Mouse (Mus musculus) embryonic facial prominence, embryonic 11.5 days (tissue): ENCODE measurements around the gene Klf15. TPM values are rescaled to one million over a fixed set of nuclear protein-coding genes. Genes with fewer than 3 reads are reported as not detected.
A peak's percentile ranks its signal among the peaks of the same experiment; 100 is the strongest.

Experiments
- ATAC-seq: fragments of 200-750 bp; cut with Nextera tagmentation; replicated peaks from 2 replicates; pipeline ENCODE4 v1.8.0; 2017; ENCODE audit warnings: low read depth; ENCODE audit not compliant: insufficient number of reproducible peaks, low FRiP score, low TSS enrichment
- DNase-seq: peaks from one replicate; pipeline ENCODE4 v3.0.0-alpha.2; 2015; ENCODE audit warnings: low spot score
- H3K27ac ChIP-seq: fragments of 300-500 bp; sonication (generic); replicated peaks from 2 replicates; pipeline ENCODE4 v1.5.1; 2014; ENCODE audit warnings: mild to moderate bottlenecking, low read depth, low read length, control low read depth
- H3K27me3 ChIP-seq: fragments of 300-500 bp; sonication (generic); 2 replicates; pipeline ENCODE4 v1.6.1; 2014; ENCODE audit warnings: mild to moderate bottlenecking, low read length, moderate library complexity, mixed read lengths; ENCODE audit not compliant: control insufficient read depth, insufficient read depth
- H3K36me3 ChIP-seq: fragments of 300-500 bp; sonication (generic); replicated peaks from 2 replicates; pipeline ENCODE4 v1.6.1; 2014; ENCODE audit warnings: low read depth, mild to moderate bottlenecking, low read length, moderate library complexity, mixed read lengths; ENCODE audit not compliant: control insufficient read depth, insufficient read depth
- H3K4me1 ChIP-seq: fragments of 300-500 bp; sonication (generic); 2 replicates; pipeline ENCODE4 v1.6.1; 2014; ENCODE audit warnings: low read length, mixed read lengths; ENCODE audit not compliant: control insufficient read depth, insufficient read depth
- H3K4me2 ChIP-seq: fragments of 300-500 bp; sonication (generic); 2 replicates; pipeline ENCODE4 v1.6.1; 2014; ENCODE audit warnings: low read depth, mild to moderate bottlenecking, control low read depth, low read length, moderate library complexity
- H3K4me3 ChIP-seq: fragments of 300-500 bp; sonication (generic); 2 replicates; pipeline ENCODE4 v1.5.1; 2014; ENCODE audit warnings: low read depth, low read length, control low read depth
- H3K9ac ChIP-seq: fragments of 300-500 bp; sonication (generic); replicated peaks from 2 replicates; pipeline ENCODE4 v1.6.1; 2014; ENCODE audit warnings: mild to moderate bottlenecking, control low read depth, low read length
- H3K9me3 ChIP-seq: fragments of 300-500 bp; sonication (generic); replicated peaks from 2 replicates; pipeline ENCODE4 v1.6.1; 2016; ENCODE audit warnings: mild to moderate bottlenecking, low read length, inconsistent platforms, mixed read lengths; ENCODE audit not compliant: control insufficient read depth
- WGBS: fragments of 180-500 bp; shearing (Covaris S2); extraction: QIAGEN DNeasy Blood & Tissue Kit; methylation state at CpG from one replicate; pipeline ENCODE4 v1.1.7; 2014; 5-methylcytosine and 5-hydroxymethylcytosine counted together
- polyA plus RNA-seq: library from polyadenylated mRNA; unstranded; fragments of >200 nt; fragmentation: Nextera tagmentation; extraction: Ambion mirVana; gene quantifications from 2 replicates; pipeline ENCODE4 v1.2.1, GENCODE M21; 2014

Klf15 gene
- 3.8 TPM in 2 replicates for polyA plus RNA-seq

GRCm38 (mm10) chr6:90462181-90462706 lies at the start of gene Klf15:
TSS of gene Klf15 (plus strand) at chr6:90462576.
- Histone ChIP-seq H3K27ac (no peak within 1 kb of the TSS), H3K4me1 (no peaks in the 10 kb centered on the region), H3K4me2 (peak within 1 kb of the TSS; percentile 100), H3K36me3 (no peaks in the 10 kb centered on the region), H3K9ac (peak within 1 kb of the TSS; percentile 65), H3K27me3 (peaks cover 2% of the 10 kb centered on the region), H3K4me3 (peak within 1 kb of the TSS; percentile 61), H3K9me3 (no peaks in the 10 kb centered on the region)
- ATAC-seq (peak; percentile 30), DNase-seq (peak; percentile 81)
- WGBS = under 1% methylated on average over 70 of the region's 70 CpGs

GRCm38 (mm10) chr6:90422565-90422964 lies 39.8 kb upstream of the Klf15 start:
- no peaks in the 10 kb centered on the region for H3K9me3 ChIP-seq
- H3K4me1 ChIP-seq = no peaks in the 10 kb centered on the region
- no peak overlapping the region for H3K27ac ChIP-seq
- H3K9ac ChIP-seq = no peak overlapping the region; the same call in 1 of the 2 replicates
- H3K36me3 ChIP-seq = no peaks in the 10 kb centered on the region
- peak; percentile 89 for ATAC-seq
- 5% methylated on average over 14 of the region's 14 CpGs for WGBS
- DNase-seq = peak; percentile 89
- peak overlapping the region; percentile 25; the same call in 1 of the 2 replicates for H3K4me2 ChIP-seq
- H3K4me3 ChIP-seq = no peak overlapping the region
- 0 out of 2 replicates have a peak, but pooled peaks cover 4% of the 10 kb centered on the region for H3K27me3 ChIP-seq

GRCm38 (mm10) chr6:90425361-90425760 lies 37.0 kb upstream of the Klf15 start:
- ATAC-seq (no peak), DNase-seq (no peak)
- Histone ChIP-seq H3K4me3 (no peak overlapping the region), H3K27me3 (peaks cover 7% of the 10 kb centered on the region; the same call in 1 of the 2 replicates), H3K9me3 (no peaks in the 10 kb centered on the region), H3K36me3 (no peaks in the 10 kb centered on the region), H3K27ac (no peak overlapping the region), H3K9ac (no peak overlapping the region), H3K4me1 (no peaks in the 10 kb centered on the region), H3K4me2 (no peak overlapping the region)
- 77% methylated on average over 3 of the region's 3 CpGs for WGBS

- WGBS = 84% methylated on average over 4 of the region's 4 CpGs
- no peak for ATAC-seq
- H3K4me3 ChIP-seq = no peak overlapping the region
Measured at GRCm38 (mm10) chr6:90426003-90426402, 36.4 kb upstream of the Klf15 start.

GRCm38 (mm10) chr6:90428380-90428974 lies 33.9 kb upstream of the Klf15 start, which contains the start of gene Cfap100:
TSS of gene Cfap100 (minus strand) at chr6:90428797.
- H3K9ac ChIP-seq = peak within 1 kb of the TSS; percentile 53
- H3K36me3 ChIP-seq = no peaks in the 10 kb centered on the region
- H3K4me2 ChIP-seq = peak within 1 kb of the TSS; percentile 74
- no peaks in the 10 kb centered on the region for H3K4me1 ChIP-seq
- WGBS = under 1% methylated on average over 31 of the region's 31 CpGs
- no peak within 1 kb of the TSS for H3K27ac ChIP-seq
- peak within 1 kb of the TSS; percentile 29 for H3K4me3 ChIP-seq
- H3K9me3 ChIP-seq = no peaks in the 10 kb centered on the region
- DNase-seq (peak; percentile 77), ATAC-seq (peak; percentile 85)
- peaks cover 7% of the 10 kb centered on the region; the same call in 1 of the 2 replicates for H3K27me3 ChIP-seq

More at GRCm38 (mm10) chr6:90426003-90426402, 36.4 kb upstream of the Klf15 start:
- H3K36me3 ChIP-seq = no peaks in the 10 kb centered on the region
- no peak overlapping the region for H3K27ac ChIP-seq
- no peak for DNase-seq
- H3K9ac ChIP-seq = no peak overlapping the region
- H3K4me1 ChIP-seq = no peaks in the 10 kb centered on the region
- H3K27me3 ChIP-seq = peaks cover 7% of the 10 kb centered on the region; the same call in 1 of the 2 replicates
- no peaks in the 10 kb centered on the region for H3K9me3 ChIP-seq
- H3K4me2 ChIP-seq = no peak overlapping the region

GRCm38 (mm10) chr6:90429911-90430310 lies 32.5 kb upstream of the Klf15 start:
- Histone ChIP-seq H3K4me1 (no peaks in the 10 kb centered on the region), H3K27me3 (peaks cover 7% of the 10 kb centered on the region; the same call in 1 of the 2 replicates), H3K9me3 (no peaks in the 10 kb centered on the region), H3K4me2 (no peak overlapping the region), H3K4me3 (no peak overlapping the region), H3K9ac (no peak overlapping the region), H3K27ac (no peak overlapping the region), H3K36me3 (no peaks in the 10 kb centered on the region)
- DNase-seq (no peak), ATAC-seq (no peak)
- 80% methylated on average over 14 of the region's 14 CpGs for WGBS

- H3K27ac ChIP-seq = no peak overlapping the region
- H3K9ac ChIP-seq = no peak overlapping the region
- H3K27me3 ChIP-seq = peaks cover 7% of the 10 kb centered on the region; the same call in 1 of the 2 replicates
- H3K4me2 ChIP-seq = no peak overlapping the region
- no peaks in the 10 kb centered on the region for H3K36me3 ChIP-seq
- ATAC-seq (no peak), DNase-seq (no peak)
- no peaks in the 10 kb centered on the region for H3K4me1 ChIP-seq
- 74% methylated on average over 2 of the region's 2 CpGs for WGBS
- H3K9me3 ChIP-seq = no peaks in the 10 kb centered on the region
- no peak overlapping the region for H3K4me3 ChIP-seq
Measured at GRCm38 (mm10) chr6:90431487-90431886, 30.9 kb upstream of the Klf15 start.

GRCm38 (mm10) chr6:90434687-90435086 lies 27.7 kb upstream of the Klf15 start:
- Histone ChIP-seq H3K4me3 (no peak overlapping the region), H3K9me3 (no peaks in the 10 kb centered on the region), H3K36me3 (no peaks in the 10 kb centered on the region), H3K27me3 (no peaks in the 10 kb centered on the region), H3K4me1 (no peaks in the 10 kb centered on the region), H3K9ac (no peak overlapping the region), H3K4me2 (no peak overlapping the region), H3K27ac (no peak overlapping the region)
- ATAC-seq = peak; percentile 63
- DNase-seq = no peak
- WGBS = 68% methylated on average over 3 of the region's 3 CpGs
